Mouse (Mus musculus) spleen, adult 2 months (tissue): ENCODE measurements around the gene Xpr1. TPM values are rescaled to one million over a fixed set of nuclear protein-coding genes. Genes with fewer than 3 reads are reported as not detected.

Source experiments
- DNase-seq, 2 experiments: peaks; one replicate each; pipeline versions ENCODE4 v3.0.0 to v3.0.0-alpha.2; 2012 to 2021; ENCODE audit warnings: low spot score in 2 of 2, low read depth in 1 of 2
- H3K27ac ChIP-seq: fragments of 200-500 bp; 2 replicates; pipeline ENCODE4 v1.5.1; 2012; ENCODE audit warnings: low read length, inconsistent platforms; ENCODE audit not compliant: insufficient read depth
- H3K27me3 ChIP-seq: fragments of 200-500 bp; 2 replicates; pipeline ENCODE4 v1.6.1; 2012; ENCODE audit warnings: mild to moderate bottlenecking, moderate library complexity, low read length, inconsistent platforms; ENCODE audit not compliant: control insufficient read depth, insufficient read depth
- H3K36me3 ChIP-seq: fragments of 200-500 bp; 2 replicates; pipeline ENCODE4 v1.6.1; 2012; ENCODE audit warnings: mild to moderate bottlenecking, low read length, inconsistent platforms; ENCODE audit not compliant: control insufficient read depth, insufficient read depth
- H3K4me1 ChIP-seq: fragments of 200-500 bp; 2 replicates; pipeline ENCODE4 v1.6.1; 2011; ENCODE audit warnings: inconsistent platforms; ENCODE audit not compliant: control insufficient read depth, insufficient read depth, insufficient read length
- H3K4me3 ChIP-seq: fragments of 200-500 bp; 2 replicates; pipeline ENCODE4 v1.5.1; 2011; ENCODE audit warnings: mild to moderate bottlenecking, inconsistent platforms; ENCODE audit not compliant: insufficient read depth, insufficient read length; ENCODE audit errors: extremely low read depth
- CTCF ChIP-seq: fragments of 200-500 bp; IDR thresholded peaks from 2 replicates; pipeline ENCODE4 v1.5.1; 2011; ENCODE audit warnings: mild to moderate bottlenecking, inconsistent platforms; ENCODE audit not compliant: insufficient read depth, insufficient read length, insufficient replicate concordance; ENCODE audit errors: extremely low read depth
- POLR2A ChIP-seq: fragments of 200-500 bp; IDR thresholded peaks from 2 replicates; pipeline ENCODE4 v1.6.1; 2011; ENCODE audit warnings: low read depth, low read length, inconsistent platforms
- WGBS: fragments of 180-500 bp; shearing (Covaris S2); methylation state at CpG from one replicate; pipeline ENCODE4 v1.1.7; 2018; 5-methylcytosine and 5-hydroxymethylcytosine counted together
- polyA plus RNA-seq: library from polyadenylated mRNA; depleted of rRNA; stranded (reverse); fragments of >200 nt; gene quantifications from 2 replicates; pipeline ENCODE4 v1.2.3, GENCODE M21; 2012; rRNA removed

Gene Xpr1
- 5.8 and 6.2 TPM in 2 replicates for polyA plus RNA-seq

DNA sequence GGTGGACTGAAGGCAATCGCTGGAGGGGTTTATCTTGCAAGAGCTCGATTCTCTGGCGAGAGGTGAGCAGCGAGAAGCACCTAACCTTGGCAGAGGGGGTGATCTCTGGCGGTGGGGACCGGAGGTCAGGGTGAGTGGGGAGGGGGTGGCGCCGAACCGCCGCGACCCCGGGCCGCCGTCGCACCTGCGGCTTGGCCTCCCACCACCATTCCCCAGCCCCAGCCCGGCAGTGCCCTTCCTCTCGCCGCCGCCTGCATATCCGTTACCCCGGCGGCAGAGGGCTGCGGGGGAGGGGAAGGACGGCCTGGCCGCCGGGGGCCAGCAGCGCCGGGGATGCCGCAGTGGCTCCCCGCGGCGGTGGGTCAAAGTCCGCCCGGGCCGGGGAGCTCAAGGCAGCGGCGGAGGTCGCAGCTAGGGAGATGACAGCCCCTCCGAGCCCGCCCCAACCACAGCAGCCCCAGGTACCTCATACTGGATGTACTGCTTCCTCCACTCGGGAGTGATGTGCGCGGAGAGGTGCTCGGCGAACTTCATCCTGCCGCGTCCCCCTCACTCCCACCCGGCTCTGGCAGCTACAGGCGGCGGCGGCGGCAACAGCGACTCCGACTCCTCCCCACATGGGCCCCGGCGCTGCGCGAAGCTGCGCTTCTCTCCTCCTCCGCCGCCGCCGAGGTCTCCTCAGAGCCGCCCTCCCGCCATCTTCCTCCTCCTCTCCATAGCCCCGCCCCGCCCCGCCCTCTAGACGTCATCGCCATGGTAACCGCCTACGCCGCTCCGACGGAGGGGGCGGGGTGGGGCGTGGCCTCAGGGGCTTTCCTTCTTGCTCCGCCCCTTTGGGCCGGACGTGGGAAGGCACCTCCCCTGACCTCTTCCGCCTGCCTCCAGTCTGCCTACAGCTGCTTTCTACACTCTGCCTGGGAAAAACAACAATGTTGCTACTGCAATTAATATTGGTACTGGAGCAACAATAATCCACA lies at the start of gene Xpr1:
Gene Xpr1 (minus strand): TSS at position 715 of the 977 bp plus-strand sequence.
- Histone ChIP-seq H3K27me3 (no peaks in the 10 kb centered on the region), H3K27ac (peak within 1 kb of the TSS; percentile 90), H3K4me3 (peak within 1 kb of the TSS; percentile 93), H3K36me3 (no peaks in the 10 kb centered on the region), H3K4me1 (peaks cover 3% of the 10 kb centered on the region)
- DNase-seq, result peak; percentile 86 to 92
- WGBS, result under 1% methylated on average over 82 of the region's 82 CpGs
- peak; percentile 14; the same call in 1 of the 2 replicates for TF ChIP-seq POLR2A
- 0 out of 2 replicates have a peak, but pooled peaks have one; percentile 1 for TF ChIP-seq CTCF

- Histone ChIP-seq H3K4me1 (no peaks in the 10 kb centered on the region), H3K27ac (no peak overlapping the region), H3K4me3 (no peak overlapping the region), H3K27me3 (no peaks in the 10 kb centered on the region), H3K36me3 (no peaks in the 10 kb centered on the region)
- no peak for TF ChIP-seq POLR2A
- TF ChIP-seq CTCF, result no peak
- DNase-seq, result no peak
- WGBS, result 89% methylated on average over 10 of the region's 10 CpGs
Observed at GRCm38 (mm10) chr1:155463442-155463841, 46.2 kb upstream of the Xpr1 start.

DNA sequence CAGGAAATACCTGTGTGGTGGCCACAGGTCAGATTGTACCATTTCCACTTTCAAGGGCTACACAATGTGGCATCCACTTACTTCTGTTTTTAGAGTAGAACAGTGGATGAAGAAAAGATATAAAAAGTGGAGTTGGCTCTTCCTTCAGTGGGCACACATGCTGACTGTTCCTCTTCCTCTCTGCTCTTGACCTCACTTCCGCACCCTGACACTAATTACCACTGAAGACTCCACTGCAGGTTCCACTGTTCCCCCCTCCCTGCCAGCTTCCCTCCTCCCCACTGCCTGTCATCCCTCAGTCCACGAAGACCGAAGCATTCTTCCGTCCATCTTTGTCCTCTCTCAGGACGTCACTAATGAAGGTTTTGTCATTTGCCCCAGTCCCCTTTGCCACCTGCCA lies 45.4 kb upstream of the Xpr1 start:
- no peak overlapping the region for H3K4me3 ChIP-seq
- TF ChIP-seq POLR2A, result no peak
- TF ChIP-seq CTCF, result no peak
- WGBS, result 77% methylated on average over 5 of the region's 5 CpGs
- H3K27ac ChIP-seq, result no peak overlapping the region
- H3K27me3 ChIP-seq, result no peaks in the 10 kb centered on the region
- no peaks in the 10 kb centered on the region for H3K4me1 ChIP-seq
- DNase-seq, result no peak
- no peaks in the 10 kb centered on the region for H3K36me3 ChIP-seq

DNA sequence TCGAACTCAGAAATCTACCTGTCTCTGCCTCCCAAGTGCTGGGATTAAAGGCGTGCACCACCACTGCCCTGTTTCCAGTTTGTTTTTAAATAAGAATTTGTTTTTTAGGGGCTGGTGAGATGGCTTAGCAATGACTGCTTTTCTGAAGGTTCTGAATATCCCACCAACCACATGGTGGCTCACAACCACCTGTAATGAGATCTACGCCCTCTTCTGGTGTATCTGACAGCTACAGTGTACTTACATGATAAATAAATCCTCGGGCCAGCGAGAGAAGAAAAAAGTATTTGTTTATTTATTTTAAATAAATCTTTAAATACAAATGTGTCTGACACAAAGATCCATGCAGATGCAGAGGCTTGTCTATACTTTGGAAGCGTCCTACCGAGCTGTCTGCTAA lies 40.3 kb upstream of the Xpr1 start:
- no peaks in the 10 kb centered on the region for H3K36me3 ChIP-seq
- TF ChIP-seq POLR2A (no peak), CTCF (no peak)
- H3K4me1 ChIP-seq, result no peaks in the 10 kb centered on the region
- H3K27ac ChIP-seq, result no peak overlapping the region
- WGBS, result 80% methylated on average over 7 of the region's 7 CpGs
- no peaks in the 10 kb centered on the region for H3K27me3 ChIP-seq
- DNase-seq, result no peak
- H3K4me3 ChIP-seq, result no peak overlapping the region

GRCm38 (mm10) chr1:155453180-155453579 lies 36.0 kb upstream of the Xpr1 start:
- Histone ChIP-seq H3K27me3 (no peaks in the 10 kb centered on the region), H3K4me3 (no peak overlapping the region), H3K36me3 (no peaks in the 10 kb centered on the region), H3K4me1 (no peaks in the 10 kb centered on the region), H3K27ac (no peak overlapping the region)
- DNase-seq, result no peak
- TF ChIP-seq POLR2A (no peak), CTCF (no peak)
- WGBS, result 89% methylated on average over 8 of the region's 8 CpGs

GRCm38 (mm10) chr1:155448932-155449331 lies 31.7 kb upstream of the Xpr1 start:
- DNase-seq, result no peak
- Histone ChIP-seq H3K36me3 (no peaks in the 10 kb centered on the region), H3K27ac (no peak overlapping the region), H3K27me3 (no peaks in the 10 kb centered on the region), H3K4me1 (no peaks in the 10 kb centered on the region), H3K4me3 (no peak overlapping the region)
- 86% methylated on average over 2 of the region's 2 CpGs for WGBS
- TF ChIP-seq CTCF (no peak), POLR2A (no peak)

GRCm38 (mm10) chr1:155447277-155447676 lies 30.1 kb upstream of the Xpr1 start:
- no peak for DNase-seq
- H3K27ac ChIP-seq, result no peak overlapping the region
- no peaks in the 10 kb centered on the region for H3K36me3 ChIP-seq
- no peak overlapping the region for H3K4me3 ChIP-seq
- TF ChIP-seq CTCF (no peak), POLR2A (no peak)
- no peaks in the 10 kb centered on the region for H3K27me3 ChIP-seq
- WGBS, result 70% methylated on average over 6 of the region's 6 CpGs
- H3K4me1 ChIP-seq, result no peaks in the 10 kb centered on the region
